In genomic region chr9:123021636-123022379, GRCm38 (mm10) we compare ENCODE assay signal across 8 mouse cellular contexts. TPM values are rescaled to one million over a fixed set of nuclear protein-coding genes. Genes with fewer than 3 reads are reported as not detected.
DNase-seq lines count a peak whose midpoint lies in the region; ATAC-seq and TF ChIP-seq lines count a peak whose summit lies in the region.

No protein-coding gene starts in this region.

- no peaks in the 10 kb centered on the region for H3K9me3 ChIP-seq in forebrain, embryonic 11.5 days (ENCODE audit: control insufficient read depth, low read length)
- H3K9me3 ChIP-seq in intestine, postnatal 0 days (ENCODE audit: control insufficient read depth), result no peaks in the 10 kb centered on the region
- H3K9me3 ChIP-seq in midbrain, embryonic 12.5 days, result no peaks in the 10 kb centered on the region

- H3K36me3 ChIP-seq in forebrain, embryonic 11.5 days (ENCODE audit: control insufficient read depth, insufficient read depth, low read length), result no peaks in the 10 kb centered on the region; the same call in 1 of the 2 replicates
- H3K36me3 ChIP-seq in intestine, postnatal 0 days (ENCODE audit: control insufficient read depth, insufficient read depth), result no peaks in the 10 kb centered on the region
- peaks cover 10% of the 10 kb centered on the region; the same call in 1 of the 2 replicates for H3K36me3 ChIP-seq in midbrain, embryonic 12.5 days

- peak; percentile 74 for ATAC-seq in forebrain, embryonic 11.5 days (replicated peaks; ENCODE audit: low FRiP score)
- ATAC-seq in intestine, postnatal 0 days, result no peak
- peak; percentile 57 for ATAC-seq in midbrain, embryonic 12.5 days (ENCODE audit: low FRiP score, low read depth)

- H3K9ac ChIP-seq in forebrain, embryonic 11.5 days (ENCODE audit: low read length), result no peak overlapping the region
- no peak overlapping the region for H3K9ac ChIP-seq in intestine, postnatal 0 days (ENCODE audit: low read depth, low read length)
- peak overlapping the region; percentile 81 for H3K9ac ChIP-seq in midbrain, embryonic 12.5 days (replicated peaks)

- 42% methylated on average over 18 of the region's 24 CpGs for WGBS in forebrain, embryonic 11.5 days
- WGBS in intestine, postnatal 0 days, result 30% methylated on average over 19 of the region's 24 CpGs
- WGBS in midbrain, embryonic 12.5 days, result 42% methylated on average over 18 of the region's 24 CpGs

- peak; percentile 31 for TF ChIP-seq CTCF in intestine, postnatal 0 days (IDR thresholded peaks at IDR 0.05; ENCODE audit: low read depth)

- H3K4me1 ChIP-seq in forebrain, embryonic 11.5 days (replicated peaks; ENCODE audit: control insufficient read depth, insufficient read depth, low read length), result peaks cover 4% of the 10 kb centered on the region; the same call in 1 of the 2 replicates
- peaks cover 5% of the 10 kb centered on the region; the same call in 1 of the 2 replicates for H3K4me1 ChIP-seq in intestine, postnatal 0 days (replicated peaks; ENCODE audit: control insufficient read depth, insufficient read depth, low read length)
- peaks cover 17% of the 10 kb centered on the region for H3K4me1 ChIP-seq in midbrain, embryonic 12.5 days

- H3K27ac ChIP-seq in forebrain, embryonic 11.5 days (ENCODE audit: low read depth, low read length), result no peak overlapping the region
- H3K27ac ChIP-seq in intestine, postnatal 0 days (ENCODE audit: low read depth, low read length), result no peak overlapping the region
- peak overlapping the region; percentile 91 for H3K27ac ChIP-seq in midbrain, embryonic 12.5 days (replicated peaks)

- DNase-seq in embryo, embryonic 10.5 days (ENCODE audit: low spot score), result peak; percentile 50
- no peak for DNase-seq in embryo, embryonic 9.5 days (ENCODE audit: extremely low spot score)
- peak; percentile 4 for DNase-seq in ovary, adult 18-20 months (ENCODE audit: low spot score)
- DNase-seq in ovary, postnatal 14 days (ENCODE audit: low spot score), result no peak
- DNase-seq in forebrain, embryonic 11.5 days (ENCODE audit: low spot score), result no peak
- DNase-seq in retina, postnatal 1 day, result no peak

- peak overlapping the region; percentile 67 for H3K4me3 ChIP-seq in forebrain, embryonic 11.5 days (ENCODE audit: low read depth, low read length)
- H3K4me3 ChIP-seq in intestine, postnatal 0 days (ENCODE audit: low read depth, low read length), result peak overlapping the region; percentile 70
- peak overlapping the region; percentile 80 for H3K4me3 ChIP-seq in midbrain, embryonic 12.5 days

- H3K4me2 ChIP-seq in forebrain, embryonic 11.5 days (ENCODE audit: low read depth, low read length, severe bottlenecking), result peak overlapping the region; percentile 85
- peak overlapping the region; percentile 76 for H3K4me2 ChIP-seq in intestine, postnatal 0 days (replicated peaks; ENCODE audit: low read depth)
- H3K4me2 ChIP-seq in midbrain, embryonic 12.5 days (replicated peaks), result peak overlapping the region; percentile 73

- H3K27me3 ChIP-seq in forebrain, embryonic 11.5 days (ENCODE audit: control insufficient read depth, insufficient read depth, low read length), result no peaks in the 10 kb centered on the region
- H3K27me3 ChIP-seq in intestine, postnatal 0 days (replicated peaks; ENCODE audit: control insufficient read depth, insufficient read depth, low read length), result no peaks in the 10 kb centered on the region
- H3K27me3 ChIP-seq in midbrain, embryonic 12.5 days, result no peaks in the 10 kb centered on the region

RNA-seq across cellular contexts. Expression of gene Tmem42, which starts 0.7 kb away (rescaled TPM):
- 17.2 and 17.6 TPM in 2 replicates for polyA plus RNA-seq in forebrain, embryonic 11.5 days (2014; fragmentation: Nextera tagmentation; extraction: Ambion mirVana)
- 25.9 and 26.2 TPM in 2 replicates for polyA plus RNA-seq in intestine, postnatal 0 days (2015; fragmentation: Nextera tagmentation; extraction: Ambion mirVana)
- 18.4 and 18.8 TPM in 2 replicates for polyA plus RNA-seq in midbrain, embryonic 12.5 days (2016; fragmentation: Nextera tagmentation; extraction: Ambion mirVana)

RNA-seq across cellular contexts. Expression of gene Tgm4, which starts 12.7 kb away (rescaled TPM):
- 0.47 and 1.3 TPM in 2 replicates for polyA plus RNA-seq in forebrain, embryonic 11.5 days (2014; fragmentation: Nextera tagmentation; extraction: Ambion mirVana)
- polyA plus RNA-seq in intestine, postnatal 0 days (2015; fragmentation: Nextera tagmentation; extraction: Ambion mirVana), result 0.21 TPM in 1 of 2 replicates, not detected in the other
- polyA plus RNA-seq in midbrain, embryonic 12.5 days (2016; fragmentation: Nextera tagmentation; extraction: Ambion mirVana), result 0.57 and 1.5 TPM in 2 replicates

Comparison
In these comparisons a context has a peak if more than half of its experiments do, and no peak if none do; other contexts are left out.
1. DNase-seq: peak in embryo, embryonic 10.5 days (single experiment) and ovary, adult 18-20 months (single experiment); none in embryo, embryonic 9.5 days (single experiment), ovary, postnatal 14 days (single experiment), forebrain, embryonic 11.5 days (single experiment) and retina, postnatal 1 day (single experiment).
2. Peak in every context shown above with its lines, with median percentiles within 50 percentile points of each other: H3K4me2 ChIP-seq and H3K4me3 ChIP-seq.